Mouse (Mus musculus) adipocyte (in vitro differentiated cells): ENCODE measurements at regions not wholly inside any gene's neighbourhood (a gene's known extent, or its start where the extent isn't known, plus 50 kb on each side); places are given as distances from the start of the nearest gene placed in this dataset.
"Not testable (repeated sequence)": the region's sequence is repeated elsewhere in the genome, so short reads cannot be mapped to it uniquely, and the experiment has no call there.

Experiments used
- DNase-seq: peaks from one replicate; pipeline ENCODE4 v3.0.0-alpha.2; 2016; ENCODE audit warnings: low spot score

DNA sequence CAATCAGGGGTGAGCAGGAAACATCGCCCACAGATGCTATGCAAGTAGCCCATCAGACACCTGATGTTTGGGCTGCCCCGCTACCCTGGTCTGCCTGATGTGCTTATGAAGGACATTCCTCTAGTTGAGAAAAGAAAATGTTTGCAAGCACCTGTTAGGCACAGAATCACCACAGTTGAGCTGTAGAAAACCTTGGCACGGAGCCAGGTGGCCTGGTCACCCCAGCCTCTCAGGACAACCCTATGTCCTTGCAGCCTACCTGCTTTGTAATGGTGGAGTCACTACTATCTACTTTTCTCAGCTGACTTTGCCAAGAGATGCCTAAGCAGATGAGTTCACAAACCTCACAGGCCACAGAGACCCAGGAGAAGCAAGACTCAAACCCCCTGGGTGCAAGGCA lies 86.9 kb upstream of the Irx2 start:
- DNase-seq, result no peak

DNA sequence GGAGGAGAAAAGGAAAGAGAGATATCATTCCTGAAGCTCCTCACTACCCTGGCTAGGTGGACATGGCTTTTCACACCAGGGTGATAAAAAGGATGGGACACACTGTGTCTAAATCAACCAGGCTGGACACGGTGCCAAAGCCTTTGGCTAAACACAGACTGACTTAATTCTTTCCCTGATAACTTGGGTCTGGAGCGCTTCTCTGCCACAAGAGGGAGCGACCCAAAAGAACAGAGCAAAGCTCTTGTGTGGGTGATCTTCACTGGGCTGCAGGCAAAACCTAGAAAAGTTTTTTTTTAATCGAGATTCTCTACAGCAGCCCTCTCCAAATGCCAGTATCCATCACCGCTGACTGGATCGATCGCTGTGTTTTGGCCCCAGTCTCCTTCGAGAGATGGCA lies 70.7 kb upstream of the Irx2 start:
- peak; percentile 64 for DNase-seq

DNA sequence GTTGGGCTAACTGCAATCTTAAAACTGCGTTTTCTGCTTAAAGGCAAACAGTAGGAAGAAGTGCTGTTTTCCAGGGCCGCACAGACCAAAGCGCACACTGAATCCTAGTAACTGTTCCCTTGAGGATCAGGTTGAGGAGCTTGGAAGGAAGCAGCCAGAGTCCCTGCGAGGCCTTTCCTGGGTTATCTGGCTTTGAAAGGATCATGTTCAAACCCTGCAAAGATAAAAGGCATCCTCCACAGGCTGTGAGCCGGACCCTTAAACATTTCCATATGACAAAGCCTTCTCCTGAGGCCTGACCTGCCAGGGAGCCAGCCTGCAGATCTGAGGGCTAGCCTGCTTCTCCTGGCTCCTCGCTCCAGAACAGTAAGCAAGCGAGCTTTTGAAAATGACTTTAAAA lies 56.7 kb upstream of the Irx2 start:
- DNase-seq, result no peak

GRCm38 (mm10) chr13:72572846-72573245 lies 55.8 kb upstream of the Irx2 start:
- no peak for DNase-seq

DNA sequence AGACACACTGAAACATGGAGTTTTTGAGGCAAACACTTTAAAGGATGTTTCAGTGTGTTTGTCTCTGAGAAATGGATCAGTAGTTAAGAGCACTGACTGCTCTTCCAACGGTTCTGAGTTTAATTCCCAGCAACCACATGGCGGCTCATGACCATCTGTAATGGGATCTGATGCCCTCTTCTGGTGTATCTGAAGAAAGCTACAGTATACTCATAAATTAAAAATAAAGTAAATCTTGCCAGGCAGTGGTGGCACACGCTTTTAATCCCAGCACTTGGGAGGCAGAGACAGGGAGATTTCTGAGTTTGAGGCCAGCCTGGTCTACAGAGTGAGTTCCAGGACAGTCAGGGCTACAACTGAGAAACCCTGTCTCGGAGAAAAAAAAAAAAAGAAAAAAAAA lies 54.5 kb upstream of the Irx2 start:
- not testable (repeated sequence) for DNase-seq

DNA sequence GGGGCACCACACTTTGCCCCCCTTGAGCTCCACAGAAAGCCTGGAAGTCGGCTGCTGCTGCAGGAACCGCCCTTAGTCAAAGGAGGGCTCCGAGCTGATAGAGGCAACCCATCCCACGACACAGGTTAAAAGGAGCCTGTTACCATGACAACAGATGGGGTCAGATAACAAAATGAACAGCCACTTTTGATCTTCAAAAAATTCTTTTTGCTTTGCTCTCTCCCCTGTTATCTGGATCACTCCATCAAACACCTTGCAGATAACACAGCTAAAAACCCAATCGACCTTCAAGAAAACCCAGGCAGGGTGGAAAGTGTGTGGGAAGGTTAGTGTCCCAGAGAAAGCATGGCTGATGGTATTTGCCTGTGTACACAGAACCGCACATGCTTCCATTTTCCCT lies 52.1 kb upstream of the Irx2 start:
- no peak for DNase-seq

DNA sequence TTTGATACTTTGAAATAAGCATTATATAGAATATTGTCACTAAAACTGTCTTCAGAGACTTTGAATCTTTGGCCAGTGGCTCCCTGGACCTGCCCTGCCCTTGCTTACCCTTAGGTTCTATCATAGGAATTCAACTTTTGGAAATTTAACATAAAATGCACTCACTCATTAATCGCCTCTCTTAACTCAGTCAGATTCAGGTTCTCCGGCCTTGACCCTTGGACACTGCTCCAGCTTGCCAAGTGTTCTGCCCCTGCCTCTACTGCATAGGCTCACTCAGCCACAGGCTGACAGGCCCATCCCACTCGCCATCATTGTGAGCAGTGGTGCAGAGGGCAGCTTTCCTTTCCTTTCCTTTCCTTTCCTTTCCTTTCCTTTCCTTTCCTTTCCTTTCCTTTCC lies 50.2 kb upstream of the Irx2 start:
- DNase-seq, result no peak
